Mouse (Mus musculus) thymus, postnatal 4 days (tissue): Measurements from ENCODE around the gene Gm48552.
A peak's percentile ranks its signal among the peaks of the same experiment; 100 is the strongest.

Experiments
- DNase-seq: peaks from one replicate; pipeline ENCODE4 v3.0.0; 2021

Gm48552 gene

DNA sequence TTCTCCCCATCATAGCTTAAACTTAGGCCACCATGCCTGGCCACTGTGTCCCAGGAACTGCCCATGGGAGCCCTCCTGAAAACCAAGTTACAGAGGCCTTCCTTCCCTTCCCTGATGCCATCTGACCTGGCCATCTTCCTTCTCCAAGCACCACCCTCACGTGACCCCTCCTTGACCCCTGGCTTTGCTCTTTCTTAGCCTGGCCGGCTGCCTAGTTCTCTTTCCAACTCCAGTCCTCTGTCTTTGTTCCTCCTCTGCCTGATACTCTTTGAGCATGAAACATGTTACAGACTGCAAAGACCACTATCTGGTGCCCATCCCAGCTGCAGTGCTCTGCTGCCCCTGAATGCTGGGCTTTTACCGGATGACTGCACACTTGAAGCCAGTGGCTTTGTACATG is 568 bp downstream of the Gm48552 start:
- DNase-seq = no peak

DNA sequence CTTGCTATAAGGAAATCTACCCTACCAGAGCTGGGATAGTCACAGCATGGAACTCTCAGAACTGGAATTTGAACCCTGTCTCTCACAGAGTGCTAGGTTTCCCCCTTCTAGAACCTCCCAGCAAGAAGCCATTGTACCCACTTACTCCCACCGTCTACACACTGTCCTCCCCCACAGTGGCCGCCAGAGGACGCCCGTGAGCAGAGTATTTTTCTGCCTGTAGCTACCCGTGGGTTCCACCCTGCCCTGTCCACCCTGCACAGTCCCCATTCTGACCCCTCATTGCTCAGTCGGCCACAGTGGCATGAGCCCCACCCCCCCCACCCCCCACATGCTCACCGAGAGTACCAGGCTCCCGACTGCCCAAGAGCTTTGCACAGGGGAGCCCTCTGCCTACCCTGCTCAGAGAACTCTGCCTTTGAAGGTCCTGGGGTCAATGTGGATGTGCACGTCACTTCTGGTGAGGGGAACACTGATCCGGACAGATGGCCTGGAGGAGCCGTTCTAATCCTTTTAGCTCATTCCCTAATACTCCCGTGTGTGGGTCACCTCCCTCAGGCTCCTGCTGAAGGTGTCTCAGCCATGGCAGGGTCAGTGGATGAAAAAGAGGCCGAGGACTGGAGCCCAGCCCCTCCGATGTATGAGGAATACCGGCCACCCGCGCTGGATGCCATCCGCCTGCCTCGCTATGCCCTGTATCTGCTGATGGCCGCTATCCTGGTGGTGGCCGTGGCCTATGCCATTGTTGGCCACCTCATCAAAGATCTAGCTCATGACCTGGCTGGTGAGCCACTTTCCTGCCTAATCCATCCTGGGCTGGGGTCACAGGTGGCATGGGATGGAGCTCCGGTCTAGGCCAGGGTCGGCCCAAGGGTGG is 1.2 kb downstream of the Gm48552 start:
- DNase-seq = peak; percentile 84

DNA sequence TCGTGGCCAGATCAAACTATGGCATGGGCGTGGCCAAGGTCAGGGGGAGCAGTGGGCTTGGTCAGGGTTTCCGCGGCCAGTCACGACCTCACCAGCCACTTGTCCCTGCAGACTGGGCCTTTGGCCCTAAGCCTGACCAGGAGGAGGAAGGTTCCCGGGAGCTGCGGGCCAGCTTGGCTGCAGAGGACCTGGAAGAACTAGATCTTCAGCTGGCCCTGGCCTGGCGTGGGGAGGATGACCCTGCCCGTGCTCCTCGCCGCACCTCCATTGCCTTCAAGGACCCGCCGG is 1.8 kb downstream of the Gm48552 start:
- DNase-seq = no peak

DNA sequence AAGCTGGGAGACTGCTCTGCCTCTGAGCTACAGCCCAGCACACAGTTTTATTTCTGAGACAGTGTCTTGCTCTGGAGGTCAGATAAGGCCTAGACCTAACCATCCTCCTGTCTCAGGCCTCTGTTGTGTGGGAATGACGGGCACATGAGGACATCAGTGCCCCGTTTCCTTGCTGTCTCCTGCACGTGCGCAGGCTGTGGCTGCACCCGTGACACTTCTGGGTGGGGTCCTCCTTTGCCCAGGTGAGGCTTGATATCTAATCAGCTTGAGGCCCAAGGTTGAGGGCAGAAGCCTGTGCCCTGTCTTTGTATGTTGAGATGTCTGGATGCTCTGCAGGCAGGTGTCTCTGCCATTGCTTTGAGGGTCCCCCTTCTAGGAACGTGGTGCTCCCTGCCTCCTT is 3.5 kb downstream of the Gm48552 start:
- DNase-seq = no peak

DNA sequence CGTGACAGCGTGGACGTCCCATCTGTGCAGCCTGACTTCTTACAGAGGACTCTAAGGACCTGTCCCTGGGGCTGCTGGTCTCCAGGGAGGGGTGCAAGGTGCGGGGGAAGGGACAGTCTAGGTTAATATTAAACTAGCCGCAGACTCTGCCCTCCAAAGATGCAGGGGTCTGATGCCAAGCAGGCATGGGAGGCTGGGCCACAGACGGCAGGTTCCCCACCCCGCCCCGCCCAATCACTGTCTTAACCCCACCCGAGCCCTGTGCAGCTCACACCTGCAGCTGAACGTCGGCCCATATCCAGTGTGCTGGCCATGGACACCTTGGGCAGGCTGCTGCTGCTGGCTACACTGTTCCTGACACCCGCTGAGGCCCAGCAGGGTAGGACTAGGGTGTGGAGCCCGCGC is 4.0 kb downstream of the Gm48552 start, which contains the start of gene Smim24:
Gene Smim24 (plus strand): TSS at position 271 of the 405 bp plus-strand sequence.
- no peak for DNase-seq

DNA sequence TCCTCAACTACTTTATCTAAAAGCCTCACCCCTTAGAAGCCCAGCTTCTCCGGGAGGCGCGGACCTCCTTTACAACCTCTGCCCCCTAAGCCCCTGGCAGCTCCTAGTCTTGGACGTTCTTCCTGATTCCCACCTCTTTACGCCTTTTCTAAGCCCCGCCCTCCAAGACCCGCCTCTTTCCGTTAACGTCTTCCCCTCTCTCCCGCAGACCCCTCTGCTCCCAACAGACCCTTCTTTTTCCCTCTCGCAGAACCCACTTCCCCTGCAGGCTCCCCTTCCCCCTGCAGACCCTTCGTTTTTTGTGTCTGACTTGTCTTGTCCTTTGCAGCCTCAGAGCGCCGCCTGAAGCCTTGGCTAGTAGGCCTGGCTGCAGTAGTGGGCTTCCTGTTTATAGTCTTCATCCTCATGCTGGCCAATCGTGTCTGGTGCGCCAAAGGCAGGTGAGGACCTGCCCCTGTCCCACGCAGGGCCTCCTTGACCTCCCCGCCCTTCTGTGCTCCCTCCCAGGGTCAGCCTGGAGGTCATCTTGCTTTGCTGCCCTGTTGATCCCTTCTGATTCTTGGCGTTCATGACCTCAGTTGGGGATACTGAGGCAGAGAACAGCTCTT is 4.8 kb downstream of the Gm48552 start:
- peak; percentile 73 for DNase-seq

DNA sequence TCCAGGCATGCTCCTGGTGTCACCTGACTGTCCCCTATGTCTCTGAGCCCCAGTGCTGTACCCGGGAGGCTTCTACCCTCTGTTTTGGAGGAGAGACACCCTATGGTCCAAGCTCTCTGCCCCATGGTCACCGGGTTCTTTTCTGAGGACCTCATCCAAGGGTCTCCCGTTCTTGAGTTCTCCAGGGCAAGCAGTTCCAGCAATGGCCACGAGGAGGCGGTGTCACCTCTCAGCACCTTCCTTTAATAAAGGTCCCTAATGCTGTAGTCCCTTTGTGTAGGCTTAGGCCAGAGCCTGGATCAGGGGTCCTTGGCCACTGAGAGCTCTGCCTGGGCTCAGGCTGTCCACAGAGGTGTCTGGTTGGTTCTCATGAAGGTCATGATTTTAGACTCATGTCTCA is 6.3 kb downstream of the Gm48552 start:
- peak; percentile 89 for DNase-seq

DNA sequence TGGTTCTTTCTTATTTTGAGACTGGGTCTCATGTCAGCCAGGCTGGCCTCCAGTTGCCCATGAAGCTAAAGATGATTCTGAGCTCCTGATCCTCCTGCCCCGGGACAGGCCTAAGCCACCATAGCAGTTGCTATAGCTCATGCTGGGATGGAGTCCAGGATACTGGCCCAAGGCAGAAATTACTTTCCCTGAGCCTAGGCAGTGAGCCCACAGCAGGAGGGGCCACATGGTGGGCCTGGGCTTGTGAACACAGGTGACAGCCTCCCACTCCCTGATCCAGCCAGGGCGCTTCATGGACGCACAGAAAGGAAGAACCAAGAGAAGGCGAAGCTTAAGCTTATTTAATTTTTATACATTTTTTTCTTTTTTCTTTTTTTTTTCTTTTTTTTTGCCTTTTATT is 7.1 kb downstream of the Gm48552 start:
- DNase-seq = no peak

DNA sequence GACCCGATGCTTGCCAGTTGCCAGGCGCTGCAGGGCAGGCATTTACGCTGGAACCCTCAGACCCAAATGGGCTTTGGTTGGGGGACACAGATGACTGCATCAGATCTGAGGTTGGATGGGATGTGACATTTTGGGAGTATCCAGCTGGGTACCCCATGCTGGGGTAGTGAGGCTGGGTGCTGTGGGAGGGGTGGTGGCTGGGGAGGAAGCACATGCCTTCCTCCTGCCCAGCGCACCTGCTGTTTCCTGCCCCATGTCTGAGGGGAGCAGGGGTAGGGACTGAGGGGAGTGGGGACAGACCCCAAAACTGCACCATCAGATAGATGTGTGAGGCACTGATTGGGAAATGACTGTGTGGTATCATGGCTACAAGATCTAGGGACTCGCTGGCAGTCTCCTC is 7.9 kb downstream of the Gm48552 start:
- DNase-seq = peak; percentile 54

DNA sequence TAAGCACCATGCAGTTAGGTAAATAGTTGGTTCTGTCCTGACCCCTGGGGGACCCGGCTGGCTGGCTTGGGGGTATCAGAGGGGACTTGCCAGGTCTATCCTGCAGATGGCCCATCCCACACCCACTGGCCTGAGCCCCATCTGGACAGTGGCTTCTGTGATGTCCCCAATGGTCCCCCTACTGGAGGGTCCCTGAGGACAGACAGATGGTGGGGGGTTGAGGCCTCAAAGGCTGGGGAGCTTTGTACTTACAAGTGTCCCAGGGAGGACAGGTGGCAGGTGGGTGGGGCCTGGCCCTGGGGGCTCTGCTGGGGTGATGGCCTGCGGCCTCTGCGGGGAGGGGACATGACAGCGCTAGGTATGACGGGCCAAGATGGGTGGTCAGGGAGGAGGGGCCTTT is 10.5 kb downstream of the Gm48552 start:
- DNase-seq = no peak

DNA sequence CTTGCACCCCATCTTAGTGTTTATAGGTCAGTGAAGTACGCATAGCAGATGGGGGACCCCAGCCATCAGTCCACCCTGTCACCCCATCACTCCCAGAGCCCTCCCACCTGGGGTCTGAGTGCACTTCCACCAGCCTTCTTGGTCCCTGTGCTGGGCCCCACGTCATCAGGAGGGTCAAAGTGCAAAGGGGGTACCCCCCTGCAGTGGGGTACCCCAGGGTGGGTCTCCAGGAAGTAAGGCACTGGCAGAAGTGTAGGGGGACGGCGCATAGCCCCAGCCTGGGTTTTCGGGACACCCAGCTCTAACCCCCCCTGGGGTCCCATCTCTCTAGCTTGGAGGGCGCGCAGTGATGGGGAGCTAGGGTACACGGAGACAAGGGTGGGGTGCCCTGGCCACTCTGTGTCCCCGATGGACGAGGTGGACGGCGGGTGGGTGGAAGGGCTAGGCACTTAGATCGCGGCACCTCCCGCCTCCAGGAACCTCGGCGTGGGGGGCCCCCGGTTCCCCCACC is 11.0 kb downstream of the Gm48552 start:
- DNase-seq = no peak

DNA sequence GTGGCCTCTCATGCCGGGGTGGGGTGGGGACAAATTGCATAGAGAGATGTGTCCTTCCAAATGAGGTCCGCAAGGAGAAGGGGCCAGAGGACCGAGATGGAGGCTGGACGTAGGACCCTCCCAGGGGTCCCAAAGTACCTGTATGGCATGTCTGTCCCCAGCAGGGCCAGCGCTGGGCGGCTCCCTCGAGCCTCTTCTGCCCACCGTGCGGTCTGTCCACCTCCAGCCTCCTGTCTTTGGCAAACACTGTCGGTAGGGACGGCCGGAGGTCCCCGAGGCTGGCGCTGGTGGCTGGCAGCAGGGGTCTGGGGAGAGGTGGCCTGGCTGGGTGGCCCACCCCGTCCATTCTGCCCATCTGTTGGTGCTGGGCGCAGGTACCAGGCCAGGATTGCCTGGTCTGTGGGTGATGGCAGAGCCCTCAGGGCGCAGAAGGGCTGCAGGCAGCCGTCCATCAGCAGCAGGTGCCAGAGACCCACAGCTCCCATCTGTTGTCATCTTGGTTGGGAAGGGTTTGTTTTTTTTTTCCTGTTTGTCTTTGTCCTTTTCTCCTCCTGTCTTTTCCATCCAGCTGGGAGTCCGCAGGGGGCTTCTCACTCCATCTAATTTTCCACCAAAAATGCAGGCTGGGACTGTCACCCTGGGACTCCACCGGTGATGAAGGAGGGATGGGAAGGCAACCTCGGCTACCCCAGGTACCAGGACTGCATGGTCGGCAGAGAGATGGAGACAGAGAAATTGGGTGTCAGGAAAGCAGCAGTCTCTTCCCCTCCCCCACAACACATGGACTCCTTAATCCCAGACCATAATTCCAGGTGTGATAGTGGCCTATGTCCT is 11.8 kb downstream of the Gm48552 start:
- DNase-seq = no peak

DNA sequence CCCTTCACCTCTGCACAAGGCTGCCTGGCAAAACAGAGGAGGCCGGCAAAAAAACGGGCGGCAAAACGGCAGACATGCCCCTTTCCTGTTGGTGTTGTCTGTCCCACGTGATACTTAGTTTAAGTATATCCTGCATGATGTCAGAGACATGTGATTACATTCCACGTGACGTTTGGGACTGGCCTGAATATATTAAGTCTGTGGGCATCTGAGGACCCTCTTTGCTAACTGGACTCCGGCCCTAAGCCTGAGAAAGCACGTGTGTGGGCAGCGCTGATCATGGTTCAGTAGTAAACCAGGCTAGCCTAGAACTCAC is 12.4 kb downstream of the Gm48552 start:
- no peak for DNase-seq

DNA sequence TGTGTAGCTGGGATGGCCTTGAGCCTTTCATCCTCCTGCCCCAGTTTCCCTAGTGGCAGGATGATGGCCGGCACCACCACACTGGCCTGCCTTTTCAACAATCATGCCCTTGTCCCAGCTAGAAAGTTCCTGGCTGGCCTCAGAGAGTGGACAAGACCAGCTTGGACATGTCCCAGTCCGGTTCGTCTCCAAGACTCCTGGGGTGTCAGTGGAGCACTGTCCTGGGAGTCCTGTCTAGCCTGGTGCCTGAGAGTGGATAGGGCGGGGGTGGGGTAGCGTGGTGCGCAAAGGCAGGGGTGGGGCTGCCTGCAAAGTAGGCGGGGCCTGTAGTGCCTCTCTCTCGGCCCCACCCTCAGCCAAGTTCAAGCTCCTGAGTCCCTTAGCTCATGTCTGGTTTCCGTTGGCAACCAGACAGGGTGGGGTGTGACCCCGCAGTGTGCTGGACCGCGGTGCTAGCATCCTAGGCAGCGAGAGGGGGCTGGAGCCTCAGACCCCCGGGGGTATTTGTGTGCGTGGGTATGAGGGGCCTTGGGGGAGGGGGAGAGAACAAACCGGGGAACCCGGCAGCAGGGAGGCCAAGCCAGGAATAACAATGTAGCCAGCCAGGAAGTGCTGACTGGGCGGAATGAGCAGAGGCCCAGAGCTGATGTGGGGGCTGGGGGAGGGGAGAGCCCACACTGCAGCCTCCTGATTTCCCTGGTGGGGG is 12.9 kb downstream of the Gm48552 start:
- DNase-seq = peak; percentile 71

DNA sequence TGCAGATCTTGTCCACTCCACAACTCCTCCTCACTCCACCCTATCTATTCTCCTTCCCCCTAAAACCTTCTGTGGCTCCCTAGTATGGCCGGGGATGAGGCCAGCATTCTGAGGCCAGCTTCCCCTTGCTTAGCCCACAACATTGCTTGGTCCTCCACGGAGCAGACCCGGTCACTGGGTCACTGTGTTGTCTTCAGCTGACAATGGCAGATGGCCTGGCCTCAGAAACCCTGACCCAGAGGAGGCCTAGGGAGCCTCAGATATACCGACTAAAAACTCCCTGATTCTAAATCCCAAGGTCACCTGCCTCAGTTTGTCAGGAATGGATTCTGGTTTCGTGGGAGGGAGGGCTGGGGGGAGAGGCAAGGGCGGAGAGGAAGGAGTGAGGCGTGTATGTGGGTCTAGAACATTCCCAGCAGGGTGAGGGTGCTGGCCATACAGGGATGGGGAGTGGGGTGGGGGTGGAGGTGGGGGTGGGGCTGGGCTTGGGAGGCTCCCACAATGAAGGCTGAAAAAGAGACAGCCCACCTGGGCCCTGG is 13.5 kb downstream of the Gm48552 start:
- no peak for DNase-seq

DNA sequence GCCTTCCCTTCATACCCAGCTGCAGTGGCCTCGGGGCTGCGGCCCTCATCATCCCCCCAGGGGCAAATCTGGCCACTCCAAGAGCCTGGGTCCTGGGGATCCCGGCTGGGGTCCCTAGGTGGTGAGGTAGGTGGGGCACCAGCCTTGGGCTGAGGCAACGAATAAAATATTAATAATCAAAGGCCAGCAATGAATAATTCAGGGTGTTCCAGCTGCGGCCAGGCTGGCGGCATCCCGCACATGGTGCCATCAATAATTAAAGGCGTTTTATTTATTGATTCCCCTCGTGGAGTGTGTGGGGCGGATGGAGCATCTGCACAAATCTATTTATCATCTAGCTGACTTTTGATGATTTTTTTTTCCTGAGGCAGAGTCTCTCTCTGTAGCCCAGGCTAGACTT is 14.7 kb downstream of the Gm48552 start:
- DNase-seq = no peak

DNA sequence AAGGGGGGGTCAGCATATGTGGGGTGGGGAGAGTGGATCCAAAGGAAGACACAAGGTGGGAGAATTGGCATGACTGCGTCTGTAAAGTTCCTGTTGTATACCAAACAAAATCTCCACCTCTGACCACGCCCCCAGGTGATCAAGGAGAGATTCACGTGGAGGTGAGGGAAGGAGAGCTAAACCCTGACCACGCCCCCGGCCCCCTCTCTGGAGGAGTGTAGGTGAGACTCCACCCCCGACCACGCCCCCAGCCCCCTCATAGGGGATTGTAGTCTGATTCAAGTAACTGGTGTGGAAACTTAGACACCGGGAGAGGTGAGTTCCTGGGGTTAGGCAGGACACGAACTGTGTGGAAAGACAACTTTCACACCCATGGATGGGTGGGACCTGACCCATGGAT is 15.3 kb downstream of the Gm48552 start:
- peak; percentile 63 for DNase-seq

DNA sequence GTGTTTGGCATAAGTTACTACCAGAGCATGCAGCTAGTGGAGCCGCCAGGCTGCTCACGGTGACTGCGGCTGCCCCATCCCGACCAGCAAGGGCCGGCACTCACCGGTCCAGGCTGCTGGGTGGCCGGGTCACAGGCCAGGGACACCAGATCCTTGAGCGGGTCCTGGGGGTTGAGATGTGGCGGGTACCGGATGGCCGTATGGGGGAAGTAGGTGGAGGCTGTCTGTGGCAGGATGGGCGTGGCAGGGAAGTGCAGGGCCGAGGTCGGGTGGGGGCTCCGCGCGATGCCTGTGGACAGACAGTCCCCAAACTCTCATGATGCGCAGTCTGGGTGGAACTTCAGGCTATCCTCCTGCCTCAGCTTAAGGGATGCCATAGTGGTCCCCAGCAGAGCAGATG is 15.9 kb downstream of the Gm48552 start:
- no peak for DNase-seq

DNA sequence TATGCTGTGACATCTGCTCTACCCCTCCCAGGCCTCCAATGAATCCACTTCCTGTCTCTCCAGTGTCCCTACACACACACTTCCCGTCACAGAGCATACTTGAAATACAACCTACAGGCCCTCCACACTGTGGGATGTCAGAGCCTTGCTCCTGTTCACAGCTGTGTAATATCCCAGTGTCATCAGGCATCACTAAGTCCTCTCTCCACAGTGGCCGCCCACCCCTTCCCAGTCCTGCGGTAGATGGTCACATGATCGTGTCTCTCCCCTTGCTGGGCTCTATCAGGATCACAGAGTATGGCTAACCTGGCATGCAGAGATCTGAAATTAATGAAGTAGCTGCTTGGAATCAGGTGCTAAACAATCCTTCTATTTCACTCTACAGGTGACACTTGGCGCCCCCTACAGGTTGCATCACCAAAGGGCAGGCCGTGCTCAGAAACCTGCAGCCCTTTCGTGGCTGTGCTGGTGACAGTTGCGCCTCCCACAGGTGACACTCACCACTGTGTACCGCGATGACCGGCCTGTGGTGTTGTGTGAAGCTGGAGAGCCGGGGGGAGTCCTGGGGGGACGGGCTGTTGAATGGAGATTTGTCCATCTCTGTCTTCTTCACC is 16.9 kb downstream of the Gm48552 start:
- DNase-seq = peak; percentile 89

DNA sequence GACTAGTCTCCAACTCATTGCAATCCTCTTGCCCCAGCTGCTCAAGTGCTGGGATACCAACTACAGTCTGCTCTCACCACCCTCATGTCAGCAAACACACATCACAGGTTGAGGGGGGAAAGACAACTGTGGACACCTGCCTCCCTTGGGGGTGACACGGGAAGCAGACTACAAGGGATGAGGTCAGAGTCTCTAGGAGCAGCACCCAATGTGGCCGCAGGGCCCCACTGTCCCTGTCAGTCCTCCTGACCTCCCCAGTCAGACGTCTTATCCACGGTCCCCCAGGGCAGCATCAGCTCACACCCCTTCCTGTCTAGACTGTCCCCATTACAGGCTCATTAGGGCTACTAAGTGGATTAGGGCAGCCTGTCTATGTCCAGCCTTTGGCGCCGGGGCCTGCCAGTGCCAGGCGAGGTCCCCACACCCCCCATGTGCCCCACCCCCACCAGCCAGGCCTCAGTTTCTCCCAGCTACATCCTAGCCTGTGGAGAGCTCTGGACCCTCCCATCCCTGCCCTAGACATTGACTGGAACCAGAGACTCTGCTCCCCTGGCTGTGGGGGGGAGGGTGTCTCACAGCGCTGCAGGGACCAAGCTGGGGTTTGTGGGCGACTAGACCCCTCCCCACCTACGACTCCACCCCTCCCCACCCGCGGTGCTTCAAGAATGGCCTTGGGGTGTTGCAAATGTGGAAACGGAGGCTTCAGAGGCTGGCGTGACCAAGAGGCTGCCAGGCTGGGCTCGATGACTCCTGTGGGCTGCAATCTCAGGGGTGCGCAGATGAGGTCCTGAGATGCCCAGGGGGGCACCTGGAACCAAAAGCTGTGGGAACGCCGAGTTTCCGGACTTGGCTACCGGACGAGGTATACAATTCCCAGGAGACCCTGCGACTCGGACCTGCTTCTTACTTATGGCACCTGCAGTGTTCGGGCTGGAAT is 18.0 kb downstream of the Gm48552 start:
- no peak for DNase-seq
